Mouse (Mus musculus): Measurements from ENCODE around the gene Tanc1.
A peak's percentile ranks its signal among the peaks of the same experiment; 100 is the strongest.

Gene Tanc1

DNA sequence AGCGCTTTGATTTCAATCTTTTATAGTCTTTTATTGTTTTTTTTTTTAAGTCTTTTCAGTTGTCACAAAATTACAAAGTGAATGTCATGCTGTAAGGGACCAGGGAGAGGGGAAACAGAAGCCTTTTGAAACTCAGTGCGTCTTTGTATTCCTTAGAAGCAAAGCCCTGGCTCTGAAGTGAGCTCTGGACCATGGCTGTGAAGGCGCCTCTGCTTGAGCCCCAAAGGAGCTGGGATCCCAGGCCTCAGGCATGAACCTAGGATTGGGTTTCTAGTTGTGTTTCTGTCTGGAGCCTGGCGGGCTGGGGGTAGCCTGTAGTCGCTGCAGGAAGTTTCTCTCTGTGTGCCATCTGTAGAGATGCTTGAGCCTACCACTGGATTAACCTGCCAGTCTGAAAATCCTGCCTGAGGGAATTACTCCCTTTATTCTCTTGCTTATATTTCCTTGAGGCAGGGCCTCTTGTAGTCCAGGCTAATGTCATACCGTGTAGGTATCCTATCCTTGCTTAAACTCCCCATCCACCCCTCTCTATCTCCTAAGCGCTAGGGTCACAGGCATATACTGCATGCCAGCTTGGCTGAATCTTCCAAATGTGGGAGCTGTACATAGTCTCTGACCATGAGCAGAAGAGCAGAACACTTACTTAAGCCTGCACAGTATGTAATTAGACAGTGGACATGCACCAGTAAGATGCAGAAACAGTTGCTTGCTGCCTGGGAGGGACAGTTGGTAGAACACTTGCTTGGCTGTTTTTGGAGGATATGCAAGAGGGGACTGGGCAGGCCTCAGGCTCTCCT, 177.1 kb downstream of the Tanc1 start:
- no peak for DNase-seq (ENCODE audit: low read depth, low spot score)

GRCm38 (mm10) chr2:59791596-59791995, 179.8 kb downstream of the Tanc1 start:
- DNase-seq (ENCODE audit: low read depth, low spot score): no peak

DNA sequence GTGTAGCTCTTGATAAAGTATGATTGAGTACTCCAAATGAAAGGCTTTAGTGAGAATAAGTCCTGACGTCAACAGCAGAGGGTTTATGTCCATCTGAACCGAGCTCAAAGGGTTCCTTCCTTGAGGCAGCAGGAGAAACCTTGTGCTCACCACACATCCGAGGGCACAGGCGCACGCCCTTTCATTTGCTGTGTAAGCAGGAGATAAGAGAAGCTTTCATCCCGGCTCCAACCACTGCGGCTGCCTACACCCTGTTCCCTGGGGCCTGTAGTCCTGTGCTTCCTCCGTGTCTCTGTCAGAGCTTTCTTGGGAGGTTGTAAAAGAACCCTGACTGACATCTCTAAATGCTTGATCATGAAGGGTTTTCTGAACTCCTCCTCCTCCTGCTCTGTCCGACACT, 181.5 kb downstream of the Tanc1 start:
- DNase-seq (ENCODE audit: low read depth, low spot score): no peak

GRCm38 (mm10) chr2:59794838-59795237, 183.0 kb downstream of the Tanc1 start:
- DNase-seq (ENCODE audit: low read depth, low spot score): no peak

DNA sequence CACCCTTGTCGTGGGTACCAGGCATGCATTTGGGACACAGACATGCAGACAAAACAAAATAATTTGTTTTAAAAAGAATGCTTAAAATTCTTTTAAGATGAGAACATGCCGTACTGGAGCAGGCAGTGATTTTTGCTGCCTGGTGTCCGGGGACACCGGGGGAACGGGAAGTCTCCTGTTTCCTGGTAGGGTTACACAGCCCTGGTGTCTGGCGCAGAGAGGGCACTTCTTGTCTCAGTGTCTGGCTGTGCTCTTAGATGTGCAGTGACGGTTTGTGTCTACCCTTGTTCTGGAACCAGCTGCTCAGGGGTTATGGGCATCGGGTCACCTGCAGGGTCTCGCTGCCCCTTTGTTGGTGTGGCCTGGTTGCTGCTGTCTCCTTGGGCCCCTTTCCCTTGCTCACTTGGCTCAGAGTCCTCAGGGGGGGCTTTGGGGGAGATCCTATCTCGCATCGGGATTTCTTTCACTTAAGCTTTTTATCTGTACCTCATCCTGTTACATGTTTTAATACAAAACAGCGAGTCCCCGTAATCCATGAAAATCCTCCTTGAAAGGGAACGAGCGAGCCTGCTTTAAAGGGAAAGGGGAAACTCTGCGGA, 187.2 kb downstream of the Tanc1 start:
- DNase-seq (ENCODE audit: low read depth, low spot score): no peak

- no peak for DNase-seq (ENCODE audit: low read depth, low spot score)
Measured at GRCm38 (mm10) chr2:59799572-59799971, 187.7 kb downstream of the Tanc1 start.

GRCm38 (mm10) chr2:59800481-59801266, 188.8 kb downstream of the Tanc1 start:
- DNase-seq (ENCODE audit: low read depth, low spot score): no peak

DNA sequence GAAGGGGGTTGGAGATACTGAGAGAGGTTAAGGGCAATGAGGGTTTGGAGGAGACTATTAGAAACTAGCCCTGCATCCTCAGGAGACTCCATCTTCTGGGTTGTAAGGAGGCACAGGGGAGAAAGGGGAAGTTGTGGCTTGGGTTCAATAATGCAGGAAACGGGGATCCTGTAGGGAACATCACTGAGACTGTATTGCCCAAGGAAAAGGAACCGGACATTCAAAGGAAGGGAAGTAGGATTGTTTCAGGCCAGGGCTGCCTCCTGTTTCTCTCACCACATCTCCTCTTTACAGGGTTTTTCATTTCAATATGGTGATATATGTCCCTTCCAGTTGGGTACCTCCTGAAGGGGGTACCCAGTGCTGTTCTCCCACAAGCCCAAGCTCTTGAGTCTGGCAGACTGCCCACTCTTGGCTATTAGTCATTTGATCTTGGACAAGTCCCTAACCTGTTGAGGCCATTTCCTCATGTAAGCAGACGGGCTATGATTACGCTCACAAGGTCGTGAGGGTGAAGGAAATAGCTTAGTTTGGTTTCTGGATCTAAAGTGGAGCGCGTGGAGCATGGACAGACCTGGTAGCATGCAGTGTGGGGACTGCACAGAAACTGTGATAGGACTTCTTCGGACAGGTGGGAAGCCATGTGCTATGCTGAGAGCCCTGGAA, 191.0 kb downstream of the Tanc1 start:
- DNase-seq (ENCODE audit: low read depth, low spot score): no peak

GRCm38 (mm10) chr2:59805595-59805994, 193.8 kb downstream of the Tanc1 start:
- no peak for DNase-seq (ENCODE audit: low read depth, low spot score)

GRCm38 (mm10) chr2:59806038-59806437, 194.2 kb downstream of the Tanc1 start:
- DNase-seq (ENCODE audit: low read depth, low spot score): peak; percentile 54

GRCm38 (mm10) chr2:59808608-59809007, 196.8 kb downstream of the Tanc1 start:
- no peak for DNase-seq (ENCODE audit: low read depth, low spot score)

DNA sequence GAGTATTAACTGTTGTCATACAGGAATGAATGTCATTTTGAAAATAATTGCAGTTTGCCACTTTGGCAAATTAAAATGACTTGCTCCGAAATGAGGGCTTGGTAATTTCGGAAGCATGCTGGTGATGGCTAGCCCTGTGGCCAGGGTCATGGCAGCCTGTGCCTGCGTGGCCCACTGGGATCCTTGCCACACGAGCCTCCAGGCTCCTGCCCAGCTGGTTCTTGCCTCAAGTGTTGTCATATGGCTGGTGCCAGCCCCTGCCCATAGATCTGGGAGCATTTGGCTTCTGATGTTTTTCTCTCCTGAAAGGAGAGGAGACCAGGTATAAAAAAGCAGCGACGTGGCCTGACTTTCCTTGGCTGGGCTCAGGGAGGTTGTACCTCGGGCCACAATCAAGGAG, 198.2 kb downstream of the Tanc1 start:
- DNase-seq (ENCODE audit: low read depth, low spot score): no peak

GRCm38 (mm10) chr2:59811247-59811646, 199.4 kb downstream of the Tanc1 start:
- no peak for DNase-seq (ENCODE audit: low read depth, low spot score)

- DNase-seq (ENCODE audit: low read depth, low spot score): no peak
Measured at GRCm38 (mm10) chr2:59812641-59813040, 200.8 kb downstream of the Tanc1 start.

- no peak for DNase-seq (ENCODE audit: low read depth, low spot score)
Measured at GRCm38 (mm10) chr2:59813457-59813856, 201.6 kb downstream of the Tanc1 start.

GRCm38 (mm10) chr2:59814997-59815396, 203.2 kb downstream of the Tanc1 start:
- DNase-seq (ENCODE audit: low read depth, low spot score): no peak

DNA sequence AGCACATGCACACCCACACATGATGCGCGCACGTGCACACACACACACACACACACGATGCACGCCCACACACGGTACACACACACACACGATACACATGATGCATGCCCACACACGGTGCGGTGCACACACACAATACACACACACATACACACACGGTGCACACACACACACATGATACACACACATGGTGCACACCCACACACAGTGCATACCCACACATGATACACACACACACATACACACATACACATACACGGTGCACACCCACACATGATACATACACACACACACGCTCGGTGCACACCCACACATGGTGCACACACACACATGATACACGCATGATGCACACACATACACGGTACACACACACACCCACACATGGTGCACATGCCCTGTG, 206.8 kb downstream of the Tanc1 start:
- DNase-seq (ENCODE audit: low read depth, low spot score): no peak

GRCm38 (mm10) chr2:59819415-59819814, 207.6 kb downstream of the Tanc1 start:
- DNase-seq (ENCODE audit: low read depth, low spot score): no peak

GRCm38 (mm10) chr2:59820088-59820487, 208.2 kb downstream of the Tanc1 start:
- no peak for DNase-seq (ENCODE audit: low read depth, low spot score)

DNA sequence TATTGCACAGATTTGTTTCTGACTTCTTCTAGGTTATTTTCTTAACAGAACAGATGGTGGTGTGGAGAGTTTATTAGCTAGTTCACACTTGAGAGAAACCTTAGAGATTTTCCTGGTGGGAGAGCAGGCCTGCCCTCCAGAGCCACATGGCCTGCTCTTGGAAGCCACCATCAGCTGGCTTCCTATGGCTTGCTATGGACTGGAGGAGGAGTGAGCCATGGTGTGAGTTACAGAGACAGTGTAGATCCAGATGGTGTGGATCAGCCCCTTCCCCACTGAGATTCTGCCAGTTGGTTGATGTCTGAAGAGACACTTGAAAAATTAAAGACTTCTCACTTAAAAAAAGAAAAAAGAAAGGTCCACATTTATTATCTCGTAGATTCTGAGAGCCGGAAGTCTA, 209.2 kb downstream of the Tanc1 start:
- DNase-seq (ENCODE audit: low read depth, low spot score): no peak

GRCm38 (mm10) chr2:59824289-59824688, 212.4 kb downstream of the Tanc1 start:
- DNase-seq (ENCODE audit: low read depth, low spot score): no peak

DNA sequence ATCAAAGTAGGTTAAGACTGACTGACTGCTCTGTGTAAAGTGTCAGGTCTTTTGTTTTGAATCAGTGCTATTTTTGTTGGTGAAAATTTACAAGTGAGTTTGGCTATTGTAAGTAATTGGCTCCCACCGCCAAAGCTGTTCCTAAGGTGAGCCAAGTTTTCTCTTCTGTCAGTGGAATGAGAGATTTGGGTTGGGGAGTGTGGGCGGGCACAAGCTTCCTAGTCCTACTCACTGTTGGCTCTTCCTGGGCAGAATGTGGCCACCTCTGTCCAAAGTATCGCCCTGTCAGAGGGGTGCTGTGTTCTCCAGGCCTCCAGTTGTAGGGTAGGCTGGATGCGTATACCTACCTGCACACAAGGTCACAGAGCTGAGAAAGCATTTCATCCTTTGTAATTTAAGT, 213.5 kb downstream of the Tanc1 start:
- no peak for DNase-seq (ENCODE audit: low read depth, low spot score)
